Mouse (Mus musculus) spleen, adult 2 months (tissue): ENCODE results near the gene Kirrel3. TPM values are rescaled to one million over a fixed set of nuclear protein-coding genes. Genes with fewer than 3 reads are reported as not detected.

Experiments used
- DNase-seq, 2 experiments: peaks; one replicate each; pipeline versions ENCODE4 v3.0.0 to v3.0.0-alpha.2; 2012 to 2021; ENCODE audit warnings: low spot score in 2 of 2, low read depth in 1 of 2
- H3K27ac ChIP-seq: fragments of 200-500 bp; 2 replicates; pipeline ENCODE4 v1.5.1; 2012; ENCODE audit warnings: low read length, inconsistent platforms; ENCODE audit not compliant: insufficient read depth
- H3K27me3 ChIP-seq: fragments of 200-500 bp; 2 replicates; pipeline ENCODE4 v1.6.1; 2012; ENCODE audit warnings: mild to moderate bottlenecking, moderate library complexity, low read length, inconsistent platforms; ENCODE audit not compliant: control insufficient read depth, insufficient read depth
- H3K36me3 ChIP-seq: fragments of 200-500 bp; 2 replicates; pipeline ENCODE4 v1.6.1; 2012; ENCODE audit warnings: mild to moderate bottlenecking, low read length, inconsistent platforms; ENCODE audit not compliant: control insufficient read depth, insufficient read depth
- H3K4me1 ChIP-seq: fragments of 200-500 bp; 2 replicates; pipeline ENCODE4 v1.6.1; 2011; ENCODE audit warnings: inconsistent platforms; ENCODE audit not compliant: control insufficient read depth, insufficient read depth, insufficient read length
- H3K4me3 ChIP-seq: fragments of 200-500 bp; 2 replicates; pipeline ENCODE4 v1.5.1; 2011; ENCODE audit warnings: mild to moderate bottlenecking, inconsistent platforms; ENCODE audit not compliant: insufficient read depth, insufficient read length; ENCODE audit errors: extremely low read depth
- CTCF ChIP-seq: fragments of 200-500 bp; IDR thresholded peaks from 2 replicates; pipeline ENCODE4 v1.5.1; 2011; ENCODE audit warnings: mild to moderate bottlenecking, inconsistent platforms; ENCODE audit not compliant: insufficient read depth, insufficient read length, insufficient replicate concordance; ENCODE audit errors: extremely low read depth
- POLR2A ChIP-seq: fragments of 200-500 bp; IDR thresholded peaks from 2 replicates; pipeline ENCODE4 v1.6.1; 2011; ENCODE audit warnings: low read depth, low read length, inconsistent platforms
- WGBS: fragments of 180-500 bp; shearing (Covaris S2); methylation state at CpG from one replicate; pipeline ENCODE4 v1.1.7; 2018; 5-methylcytosine and 5-hydroxymethylcytosine counted together
- polyA plus RNA-seq: library from polyadenylated mRNA; depleted of rRNA; stranded (reverse); fragments of >200 nt; gene quantifications from 2 replicates; pipeline ENCODE4 v1.2.3, GENCODE M21; 2012

The Kirrel3 gene
- polyA plus RNA-seq, 1 experiment = 0.23 TPM

DNA sequence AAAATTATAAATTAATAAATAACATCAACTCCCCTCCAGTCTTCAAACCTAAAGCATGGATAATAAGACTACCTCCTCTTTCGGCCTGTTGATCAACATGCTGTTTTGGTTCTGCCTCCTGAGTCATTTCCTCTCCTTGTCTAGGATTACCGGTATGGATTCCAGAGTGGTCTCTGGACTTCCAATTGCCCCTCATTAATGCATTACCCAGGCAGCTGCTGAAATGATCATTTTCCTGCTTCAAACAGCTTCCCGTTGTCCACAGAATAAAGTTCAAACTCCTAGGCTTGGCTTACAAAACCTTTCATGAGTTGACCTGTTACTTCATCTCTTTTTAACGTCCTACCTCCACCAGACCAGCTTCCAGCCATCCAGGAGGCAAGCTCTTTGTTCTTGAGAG is 309.5 kb downstream of the Kirrel3 start:
- DNase-seq = no peak
- WGBS = 20% methylated on average over 4 of the region's 4 CpGs
- no peak for TF ChIP-seq POLR2A
- no peak for TF ChIP-seq CTCF

DNA sequence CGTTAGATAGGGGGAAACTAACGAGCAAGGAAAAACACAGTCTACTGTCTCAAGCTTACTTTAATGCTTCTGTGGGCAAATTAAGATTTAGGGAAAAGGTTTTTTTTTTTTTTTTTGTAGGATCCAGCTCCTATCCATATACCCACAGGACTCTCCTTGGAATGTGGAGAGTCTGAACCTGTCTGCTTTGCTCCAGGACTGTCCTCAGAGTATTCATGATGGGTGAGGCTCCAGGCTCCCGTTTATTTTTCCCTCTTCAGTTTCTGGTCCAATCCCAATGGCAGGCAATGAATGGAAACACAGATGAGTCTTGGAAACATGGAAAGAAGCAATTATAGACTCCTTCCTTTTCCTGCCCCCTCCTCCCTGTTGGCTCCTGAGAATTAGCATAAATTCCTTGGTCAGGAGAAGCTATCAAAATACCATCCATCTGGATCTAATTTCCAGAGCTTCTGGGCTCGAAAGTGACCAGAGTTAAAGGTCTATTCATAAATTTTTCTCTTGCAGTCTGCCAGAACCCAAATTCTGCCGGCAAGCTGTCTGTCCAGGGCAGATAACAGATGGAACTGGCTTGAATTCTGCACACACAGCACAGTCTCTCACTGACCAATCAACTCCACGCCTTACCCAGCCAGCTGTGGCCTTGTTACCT is 312.1 kb downstream of the Kirrel3 start:
- H3K27ac ChIP-seq = no peak overlapping the region
- no peak for DNase-seq
- 61% methylated on average over 6 of the region's 6 CpGs for WGBS
- H3K27me3 ChIP-seq = no peaks in the 10 kb centered on the region
- H3K36me3 ChIP-seq = no peaks in the 10 kb centered on the region
- no peaks in the 10 kb centered on the region for H3K4me1 ChIP-seq
- H3K4me3 ChIP-seq = no peak overlapping the region
- TF ChIP-seq POLR2A (no peak), CTCF (no peak)

More for the DNA sequence above, 309.5 kb downstream of the Kirrel3 start:
- Histone ChIP-seq H3K27ac (no peak overlapping the region), H3K4me3 (no peak overlapping the region), H3K27me3 (no peaks in the 10 kb centered on the region), H3K4me1 (no peaks in the 10 kb centered on the region), H3K36me3 (no peaks in the 10 kb centered on the region)

DNA sequence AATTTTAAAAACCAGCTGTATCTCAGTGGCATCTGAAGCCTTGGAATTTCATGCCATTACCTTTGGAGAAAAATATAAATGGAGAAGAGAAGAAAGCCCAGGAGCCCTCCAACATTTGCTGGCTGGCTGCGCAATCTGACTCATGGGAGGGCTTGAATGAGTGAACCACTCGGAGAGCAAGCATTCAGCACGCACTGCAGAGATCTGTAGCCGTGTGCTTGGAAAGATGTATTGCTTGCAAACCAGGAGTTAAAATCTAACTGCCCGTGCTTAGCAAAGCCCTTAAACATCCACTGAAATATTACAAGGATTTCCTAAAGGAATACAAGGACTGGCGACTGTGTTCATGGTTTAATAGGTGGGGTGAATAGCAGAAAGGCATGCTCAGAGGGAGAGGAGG is 316.0 kb downstream of the Kirrel3 start:
- H3K4me1 ChIP-seq = no peaks in the 10 kb centered on the region
- TF ChIP-seq POLR2A (no peak), CTCF (no peak)
- no peaks in the 10 kb centered on the region for H3K27me3 ChIP-seq
- no peak overlapping the region for H3K4me3 ChIP-seq
- no peaks in the 10 kb centered on the region for H3K36me3 ChIP-seq
- no peak overlapping the region for H3K27ac ChIP-seq
- WGBS = 85% methylated on average over 6 of the region's 6 CpGs
- DNase-seq = no peak

DNA sequence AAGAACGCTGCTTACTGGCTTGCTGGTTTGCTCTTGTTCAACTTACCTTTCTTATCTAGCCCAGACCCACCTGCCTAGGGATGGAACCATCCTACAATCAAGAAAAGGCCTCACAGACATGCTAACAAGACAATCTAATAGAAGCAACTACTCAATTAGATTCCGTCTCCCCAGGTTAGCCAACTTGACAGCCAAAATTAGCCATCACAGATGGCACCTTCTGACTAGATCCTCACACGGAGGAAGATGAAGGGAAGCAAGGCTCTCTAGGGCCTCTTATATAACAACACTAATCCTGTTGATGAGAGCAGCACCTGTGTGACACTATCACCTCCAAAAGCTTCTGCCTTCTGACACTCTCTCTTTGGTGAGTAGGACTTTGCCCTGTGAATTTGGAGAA is 321.2 kb downstream of the Kirrel3 start:
- no peak overlapping the region for H3K27ac ChIP-seq
- no peak for DNase-seq
- no peaks in the 10 kb centered on the region for H3K36me3 ChIP-seq
- no peak for TF ChIP-seq CTCF
- no peak for TF ChIP-seq POLR2A
- 86% methylated on average over 3 of the region's 3 CpGs for WGBS
- no peaks in the 10 kb centered on the region for H3K27me3 ChIP-seq
- H3K4me3 ChIP-seq = no peak overlapping the region
- H3K4me1 ChIP-seq = no peaks in the 10 kb centered on the region

DNA sequence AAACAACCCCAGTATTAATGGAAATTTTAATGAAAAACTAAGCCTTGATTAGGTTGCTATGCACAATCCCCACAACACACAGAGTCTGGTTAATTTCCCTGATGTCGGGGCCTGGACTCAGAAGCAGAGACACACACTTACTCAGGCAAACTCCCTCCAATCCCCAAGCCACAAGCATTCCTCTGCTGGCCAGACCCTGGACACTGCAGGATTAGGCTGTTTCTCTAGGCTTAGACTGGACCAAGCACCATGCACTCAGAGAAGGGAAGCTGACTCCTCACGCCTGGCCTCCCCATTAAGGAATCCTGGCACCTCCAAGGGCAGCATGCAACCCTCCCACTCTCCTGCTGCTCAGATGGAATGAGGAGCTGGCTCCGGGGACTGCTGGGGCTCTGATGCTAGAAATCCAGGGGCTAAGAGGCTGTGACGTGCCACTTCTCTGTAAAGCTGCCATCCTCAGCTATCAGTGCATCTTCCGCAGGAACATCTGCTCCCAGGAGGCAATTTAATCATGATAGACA is 324.4 kb downstream of the Kirrel3 start:
- no peak for TF ChIP-seq POLR2A
- no peak overlapping the region for H3K4me3 ChIP-seq
- no peak for DNase-seq
- H3K27me3 ChIP-seq = no peaks in the 10 kb centered on the region
- H3K36me3 ChIP-seq = no peaks in the 10 kb centered on the region
- 78% methylated on average over 5 of the region's 5 CpGs for WGBS
- H3K4me1 ChIP-seq = no peaks in the 10 kb centered on the region
- H3K27ac ChIP-seq = no peak overlapping the region

DNA sequence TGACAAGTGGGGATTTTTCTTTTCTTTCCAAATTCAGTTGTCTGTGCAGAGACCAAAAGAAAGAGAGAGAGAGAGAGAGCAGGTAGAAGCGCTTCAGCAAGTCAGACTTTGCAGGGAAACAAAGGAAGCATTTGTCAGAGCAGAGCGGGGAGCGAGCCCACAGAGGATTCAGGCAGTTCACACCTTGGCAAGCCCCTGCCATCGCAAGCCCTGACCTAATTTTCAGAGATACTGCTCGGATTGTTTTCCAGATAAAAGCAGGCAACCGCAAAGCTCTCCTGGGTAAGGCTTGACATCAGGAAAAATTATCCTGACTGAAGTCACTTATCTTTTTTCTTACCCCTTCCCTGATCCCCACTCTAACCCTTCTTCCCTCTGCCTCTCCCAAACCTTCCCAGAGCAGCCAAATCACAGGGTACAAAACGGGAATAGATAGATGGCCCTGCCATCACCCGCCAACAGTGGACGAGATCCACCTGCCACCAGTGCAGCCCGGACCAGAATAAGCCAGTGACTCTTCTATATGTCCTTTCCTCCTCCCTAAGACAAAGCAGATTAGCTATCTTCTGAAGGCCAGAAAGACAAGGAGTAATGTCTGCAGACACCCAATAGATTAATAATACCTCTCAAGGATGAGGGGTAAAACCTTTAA is 332.8 kb downstream of the Kirrel3 start:
- H3K27me3 ChIP-seq = no peaks in the 10 kb centered on the region
- TF ChIP-seq CTCF = no peak
- no peak for TF ChIP-seq POLR2A
- 39% methylated on average over 10 of the region's 10 CpGs for WGBS

DNA sequence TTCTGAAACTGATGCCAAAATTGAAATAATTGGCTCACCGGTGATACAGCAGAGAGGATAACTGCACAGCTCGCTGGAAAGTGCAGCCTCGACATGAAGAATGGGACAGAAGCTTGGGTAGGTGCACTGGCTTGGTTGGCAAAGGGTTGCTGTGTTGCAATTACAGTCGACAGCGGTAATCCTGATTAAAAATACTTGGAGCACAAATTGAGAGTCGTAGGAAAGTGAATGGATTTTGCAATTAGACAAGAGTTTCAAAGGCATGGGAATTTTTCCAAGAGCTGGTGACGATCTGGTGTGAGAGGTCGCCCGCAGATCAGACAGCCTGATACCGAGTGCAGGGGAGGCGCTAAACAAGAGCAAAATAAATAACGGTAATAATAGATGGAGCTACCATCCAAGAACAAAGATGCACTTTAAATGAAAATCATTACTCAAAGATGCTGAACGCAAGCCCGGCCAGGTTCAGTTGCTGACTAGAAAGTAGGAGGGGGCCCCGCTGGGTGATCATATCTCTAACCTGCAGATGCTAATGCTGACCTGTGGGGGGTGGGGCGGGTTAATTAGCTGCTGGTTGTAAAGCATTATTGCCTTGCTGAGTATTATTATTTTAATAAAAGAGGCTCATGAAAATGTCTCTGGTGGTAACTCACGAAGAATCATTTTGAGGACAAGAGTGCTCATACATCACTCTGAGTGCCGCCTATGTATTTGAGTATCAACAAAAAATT is 338.8 kb downstream of the Kirrel3 start:
- Histone ChIP-seq H3K4me1 (no peaks in the 10 kb centered on the region), H3K36me3 (no peaks in the 10 kb centered on the region), H3K4me3 (no peak overlapping the region), H3K27me3 (no peaks in the 10 kb centered on the region), H3K27ac (no peak overlapping the region)
- WGBS = 87% methylated on average over 18 of the region's 18 CpGs
- no peak for TF ChIP-seq CTCF
- no peak for TF ChIP-seq POLR2A
- DNase-seq = no peak

More for the DNA sequence above, 332.8 kb downstream of the Kirrel3 start:
- H3K36me3 ChIP-seq = no peaks in the 10 kb centered on the region
- H3K27ac ChIP-seq = no peak overlapping the region
- DNase-seq = no peak
- no peaks in the 10 kb centered on the region for H3K4me1 ChIP-seq
- no peak overlapping the region for H3K4me3 ChIP-seq
